Mouse (Mus musculus): ENCODE data around the gene Dnah9. TPM values are rescaled to one million over a fixed set of nuclear protein-coding genes. Genes with fewer than 3 reads are reported as not detected.
A peak's percentile ranks its signal among the peaks of the same experiment; 100 is the strongest.

Dnah9 gene
- polyA plus RNA-seq, 1 experiment, result 0.03 TPM

GRCm38 (mm10) chr11:66049146-66049545 is 119.2 kb downstream of the Dnah9 start:
- DNase-seq, result no peak
- WGBS, result 75% methylated on average over 4 of the region's 4 CpGs
- Histone ChIP-seq H3K4me1 (ENCODE audit: control insufficient read depth, insufficient read depth, low read length) (peaks cover 5% of the 10 kb centered on the region; the same call in 1 of the 2 replicates), H3K27ac (ENCODE audit: insufficient read depth, low read depth, low read length) (no peak overlapping the region), H3K36me3 (ENCODE audit: control insufficient read depth, insufficient read depth, low read length) (no peaks in the 10 kb centered on the region), H3K4me3 (ENCODE audit: insufficient read depth, low read depth, low read length) (no peak overlapping the region), H3K27me3 (replicated peaks; ENCODE audit: control insufficient read depth, insufficient read depth, low read length) (no peaks in the 10 kb centered on the region)
- TF ChIP-seq CTCF (conservative IDR thresholded peaks at IDR 0.05; ENCODE audit: insufficient read depth, insufficient read length, low read depth, low read length), result no peak
- TF ChIP-seq POLR2A (IDR thresholded peaks at IDR 0.05; ENCODE audit: low read depth, low read length), result no peak

DNA sequence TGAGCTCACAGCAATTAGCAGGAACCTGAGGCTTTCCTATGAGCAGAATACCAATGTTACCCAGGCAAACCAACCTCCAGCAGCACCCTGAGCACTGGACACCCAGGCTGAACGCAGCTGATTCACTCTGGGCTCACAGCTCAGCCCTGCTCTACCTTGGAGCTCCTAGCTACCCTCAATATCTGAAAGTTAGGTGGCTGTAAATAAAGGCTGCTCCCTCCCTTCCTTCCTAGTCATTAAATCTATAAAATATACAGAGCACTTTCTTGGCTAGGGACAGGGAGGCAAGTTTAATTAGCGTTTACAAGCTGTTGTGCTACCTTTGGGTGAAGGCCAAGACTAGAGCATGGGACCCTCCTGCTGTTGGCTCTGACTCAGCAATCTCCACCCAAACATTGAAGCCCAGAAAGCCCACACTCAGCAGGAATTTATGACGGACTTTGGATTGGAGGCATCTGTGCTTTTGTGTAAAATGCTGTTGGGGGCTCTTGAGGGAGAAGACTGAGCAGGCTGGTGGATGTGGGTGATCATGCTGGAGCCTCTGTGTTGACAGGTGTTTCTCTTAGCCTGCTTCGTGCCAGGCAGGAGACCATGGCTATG is 121.7 kb downstream of the Dnah9 start:
- no peak overlapping the region for H3K4me3 ChIP-seq (ENCODE audit: insufficient read depth, low read depth, low read length)
- H3K4me1 ChIP-seq (ENCODE audit: control insufficient read depth, insufficient read depth, low read length), result peaks cover 10% of the 10 kb centered on the region
- no peak overlapping the region for H3K27ac ChIP-seq (ENCODE audit: insufficient read depth, low read depth, low read length)
- H3K36me3 ChIP-seq (ENCODE audit: control insufficient read depth, insufficient read depth, low read length), result no peaks in the 10 kb centered on the region
- TF ChIP-seq CTCF (conservative IDR thresholded peaks at IDR 0.05; ENCODE audit: insufficient read depth, insufficient read length, low read depth, low read length), result no peak
- TF ChIP-seq POLR2A (IDR thresholded peaks at IDR 0.05; ENCODE audit: low read depth, low read length), result no peak
- peak; percentile 56 for DNase-seq
- 25% methylated on average over 4 of the region's 4 CpGs for WGBS
- no peaks in the 10 kb centered on the region for H3K27me3 ChIP-seq (replicated peaks; ENCODE audit: control insufficient read depth, insufficient read depth, low read length)

GRCm38 (mm10) chr11:66043635-66044034 is 124.7 kb downstream of the Dnah9 start:
- Histone ChIP-seq H3K27ac (ENCODE audit: insufficient read depth, low read depth, low read length) (no peak overlapping the region), H3K4me1 (ENCODE audit: control insufficient read depth, insufficient read depth, low read length) (peaks cover 10% of the 10 kb centered on the region), H3K4me3 (ENCODE audit: insufficient read depth, low read depth, low read length) (no peak overlapping the region), H3K36me3 (ENCODE audit: control insufficient read depth, insufficient read depth, low read length) (no peaks in the 10 kb centered on the region), H3K27me3 (replicated peaks; ENCODE audit: control insufficient read depth, insufficient read depth, low read length) (no peaks in the 10 kb centered on the region)
- no peak for TF ChIP-seq CTCF (conservative IDR thresholded peaks at IDR 0.05; ENCODE audit: insufficient read depth, insufficient read length, low read depth, low read length)
- no peak for TF ChIP-seq POLR2A (IDR thresholded peaks at IDR 0.05; ENCODE audit: low read depth, low read length)
- no peak for DNase-seq
- WGBS, result 14% methylated on average over 6 of the region's 6 CpGs

- no peaks in the 10 kb centered on the region for H3K27me3 ChIP-seq (replicated peaks; ENCODE audit: control insufficient read depth, insufficient read depth, low read length)
- H3K4me3 ChIP-seq (ENCODE audit: insufficient read depth, low read depth, low read length), result no peak overlapping the region
- 32% methylated on average over 2 of the region's 2 CpGs for WGBS
- no peak overlapping the region for H3K27ac ChIP-seq (ENCODE audit: insufficient read depth, low read depth, low read length)
- no peak for TF ChIP-seq POLR2A (IDR thresholded peaks at IDR 0.05; ENCODE audit: low read depth, low read length)
- no peak for TF ChIP-seq CTCF (conservative IDR thresholded peaks at IDR 0.05; ENCODE audit: insufficient read depth, insufficient read length, low read depth, low read length)
- peaks cover 10% of the 10 kb centered on the region for H3K4me1 ChIP-seq (ENCODE audit: control insufficient read depth, insufficient read depth, low read length)
- peak; percentile 91 for DNase-seq
- no peaks in the 10 kb centered on the region for H3K36me3 ChIP-seq (ENCODE audit: control insufficient read depth, insufficient read depth, low read length)
Observed at GRCm38 (mm10) chr11:66042531-66042930, 125.8 kb downstream of the Dnah9 start.

GRCm38 (mm10) chr11:66025728-66026127 is 142.6 kb downstream of the Dnah9 start:
- no peak for TF ChIP-seq POLR2A (IDR thresholded peaks at IDR 0.05; ENCODE audit: low read depth, low read length)
- TF ChIP-seq CTCF (conservative IDR thresholded peaks at IDR 0.05; ENCODE audit: insufficient read depth, insufficient read length, low read depth, low read length), result no peak
- Histone ChIP-seq H3K4me3 (ENCODE audit: insufficient read depth, low read depth, low read length) (no peak overlapping the region), H3K36me3 (ENCODE audit: control insufficient read depth, insufficient read depth, low read length) (no peaks in the 10 kb centered on the region), H3K27ac (ENCODE audit: insufficient read depth, low read depth, low read length) (no peak overlapping the region), H3K27me3 (replicated peaks; ENCODE audit: control insufficient read depth, insufficient read depth, low read length) (no peaks in the 10 kb centered on the region), H3K4me1 (ENCODE audit: control insufficient read depth, insufficient read depth, low read length) (no peaks in the 10 kb centered on the region)
- DNase-seq, result no peak
- 86% methylated on average over 1 of the region's 1 CpGs for WGBS

- no peaks in the 10 kb centered on the region for H3K27me3 ChIP-seq (replicated peaks; ENCODE audit: control insufficient read depth, insufficient read depth, low read length)
- no peak for TF ChIP-seq CTCF (conservative IDR thresholded peaks at IDR 0.05; ENCODE audit: insufficient read depth, insufficient read length, low read depth, low read length)
- WGBS, result 67% methylated on average over 3 of the region's 3 CpGs
Observed at GRCm38 (mm10) chr11:65975871-65976270, 192.5 kb downstream of the Dnah9 start.

DNA sequence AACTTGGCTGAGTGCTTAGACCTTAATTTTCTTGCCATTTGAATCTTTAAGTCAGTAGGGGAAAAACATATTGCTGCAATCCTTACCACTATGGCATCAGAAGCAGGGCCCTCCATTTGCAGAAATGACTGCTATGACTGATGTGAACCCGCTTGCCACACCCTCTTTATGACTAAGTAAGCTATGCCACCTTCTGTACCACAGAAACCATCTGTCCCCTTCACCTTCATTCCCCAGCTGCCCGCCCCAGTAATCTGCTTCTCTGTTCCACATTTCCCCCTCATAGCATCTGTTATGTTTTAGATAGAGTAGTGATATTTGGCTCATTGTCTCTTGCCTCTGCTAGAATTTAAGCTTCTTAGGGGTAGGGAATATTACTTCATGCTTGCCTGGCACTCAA is 237.6 kb downstream of the Dnah9 start:
- Histone ChIP-seq H3K27ac (ENCODE audit: insufficient read depth, low read depth, low read length) (no peak overlapping the region), H3K36me3 (ENCODE audit: control insufficient read depth, insufficient read depth, low read length) (no peaks in the 10 kb centered on the region), H3K27me3 (replicated peaks; ENCODE audit: control insufficient read depth, insufficient read depth, low read length) (no peaks in the 10 kb centered on the region), H3K4me3 (ENCODE audit: insufficient read depth, low read depth, low read length) (no peak overlapping the region), H3K4me1 (ENCODE audit: control insufficient read depth, insufficient read depth, low read length) (no peaks in the 10 kb centered on the region)
- no peak for TF ChIP-seq POLR2A (IDR thresholded peaks at IDR 0.05; ENCODE audit: low read depth, low read length)
- no peak for TF ChIP-seq CTCF (conservative IDR thresholded peaks at IDR 0.05; ENCODE audit: insufficient read depth, insufficient read length, low read depth, low read length)
- WGBS, result 93% methylated on average over 2 of the region's 2 CpGs
- no peak for DNase-seq

More at GRCm38 (mm10) chr11:65975871-65976270, 192.5 kb downstream of the Dnah9 start:
- H3K36me3 ChIP-seq (ENCODE audit: control insufficient read depth, insufficient read depth, low read length), result no peaks in the 10 kb centered on the region
- no peak overlapping the region for H3K4me3 ChIP-seq (ENCODE audit: insufficient read depth, low read depth, low read length)
- no peak overlapping the region for H3K27ac ChIP-seq (ENCODE audit: insufficient read depth, low read depth, low read length)
- H3K4me1 ChIP-seq (ENCODE audit: control insufficient read depth, insufficient read depth, low read length), result no peaks in the 10 kb centered on the region
- no peak for DNase-seq

Data from kidney, adult 2 months (tissue).